Mouse (Mus musculus): ENCODE data around the gene Slc1a4. TPM values are rescaled to one million over a fixed set of nuclear protein-coding genes. Genes with fewer than 3 reads are reported as not detected.

Gene Slc1a4
- polyA plus RNA-seq, 1 experiment from 2014 or later = 22.9 TPM

Other genes starting within 250 kb of the Slc1a4 start
- gene Actr2, start 219.8 kb downstream of the Slc1a4 start, polyA plus RNA-seq (2014; fragmentation: Nextera tagmentation; extraction: Ambion mirVana) = 75.1 and 78.0 TPM in 2 replicates
- gene Rab1a, start 131.3 kb downstream of the Slc1a4 start, polyA plus RNA-seq (2014; fragmentation: Nextera tagmentation; extraction: Ambion mirVana) = 252 and 253 TPM in 2 replicates
- gene Cep68, start 83.3 kb downstream of the Slc1a4 start, polyA plus RNA-seq (2014; fragmentation: Nextera tagmentation; extraction: Ambion mirVana) = 33.5 and 35.3 TPM in 2 replicates
- gene Sertad2, start 210.5 kb upstream of the Slc1a4 start, polyA plus RNA-seq (2014; fragmentation: Nextera tagmentation; extraction: Ambion mirVana) = 22.3 and 25.7 TPM in 2 replicates